Mouse (Mus musculus): Measurements from ENCODE around the gene Ipo8. TPM values are rescaled to one million over a fixed set of nuclear protein-coding genes. Genes with fewer than 3 reads are reported as not detected.

Ipo8 gene
- 7.1 and 7.2 TPM in 2 replicates for polyA plus RNA-seq (2012; rRNA removed)

- TF ChIP-seq POLR2A (IDR thresholded peaks at IDR 0.05; ENCODE audit: low read depth, low read length) (no peak), CTCF (IDR thresholded peaks at IDR 0.05; ENCODE audit: extremely low read depth, insufficient read depth, insufficient read length, insufficient replicate concordance) (no peak)
- DNase-seq (ENCODE audit: low read depth in 1 of 2, low spot score in 2 of 2): peak; percentile 80 to 85
- Histone ChIP-seq H3K4me3 (ENCODE audit: extremely low read depth, insufficient read depth, insufficient read length) (peak within 1 kb of the TSS; percentile 79), H3K27ac (ENCODE audit: insufficient read depth, low read length) (no peak within 1 kb of the TSS), H3K4me1 (ENCODE audit: control insufficient read depth, insufficient read depth, insufficient read length) (peaks cover 5% of the 10 kb centered on the region), H3K27me3 (ENCODE audit: control insufficient read depth, insufficient read depth, low read length) (no peaks in the 10 kb centered on the region), H3K36me3 (ENCODE audit: control insufficient read depth, insufficient read depth, low read length) (no peaks in the 10 kb centered on the region)
- WGBS: under 1% methylated on average over 47 of the region's 47 CpGs
These were observed at the start of gene Ipo8 for GRCm38 (mm10) chr6:148830748-148831727. Gene Ipo8 (minus strand): TSS chr6:148831467.

GRCm38 (mm10) chr6:148873911-148874310 lies 42.6 kb upstream of the Ipo8 start:
- H3K27ac ChIP-seq (ENCODE audit: insufficient read depth, low read length): no peak overlapping the region
- no peak for DNase-seq (ENCODE audit: low read depth in 1 of 2, low spot score in 2 of 2)
- 95% methylated on average over 1 of the region's 1 CpGs for whole genome bisulfite sequencing

GRCm38 (mm10) chr6:148845629-148846028 lies 14.4 kb upstream of the Ipo8 start:
- H3K36me3 ChIP-seq (ENCODE audit: control insufficient read depth, insufficient read depth, low read length): no peaks in the 10 kb centered on the region
- H3K4me3 ChIP-seq (ENCODE audit: extremely low read depth, insufficient read depth, insufficient read length): no peak overlapping the region
- no peaks in the 10 kb centered on the region for H3K4me1 ChIP-seq (ENCODE audit: control insufficient read depth, insufficient read depth, insufficient read length)
- TF ChIP-seq POLR2A (IDR thresholded peaks at IDR 0.05; ENCODE audit: low read depth, low read length) (no peak), CTCF (IDR thresholded peaks at IDR 0.05; ENCODE audit: extremely low read depth, insufficient read depth, insufficient read length, insufficient replicate concordance) (no peak)
- no peak overlapping the region for H3K27ac ChIP-seq (ENCODE audit: insufficient read depth, low read length)
- no peak for DNase-seq (ENCODE audit: low read depth in 1 of 2, low spot score in 2 of 2)
- no peaks in the 10 kb centered on the region for H3K27me3 ChIP-seq (ENCODE audit: control insufficient read depth, insufficient read depth, low read length)

More at GRCm38 (mm10) chr6:148873911-148874310, 42.6 kb upstream of the Ipo8 start:
- TF ChIP-seq CTCF (IDR thresholded peaks at IDR 0.05; ENCODE audit: extremely low read depth, insufficient read depth, insufficient read length, insufficient replicate concordance): no peak
- no peak for TF ChIP-seq POLR2A (IDR thresholded peaks at IDR 0.05; ENCODE audit: low read depth, low read length)
- no peaks in the 10 kb centered on the region for H3K4me1 ChIP-seq (ENCODE audit: control insufficient read depth, insufficient read depth, insufficient read length)
- H3K36me3 ChIP-seq (ENCODE audit: control insufficient read depth, insufficient read depth, low read length): peaks cover 1% of the 10 kb centered on the region; the same call in 1 of the 2 replicates
- no peaks in the 10 kb centered on the region for H3K27me3 ChIP-seq (ENCODE audit: control insufficient read depth, insufficient read depth, low read length)
- no peak overlapping the region for H3K4me3 ChIP-seq (ENCODE audit: extremely low read depth, insufficient read depth, insufficient read length)

GRCm38 (mm10) chr6:148841760-148842159 lies 10.5 kb upstream of the Ipo8 start:
- Histone ChIP-seq H3K27me3 (ENCODE audit: control insufficient read depth, insufficient read depth, low read length) (no peaks in the 10 kb centered on the region), H3K36me3 (ENCODE audit: control insufficient read depth, insufficient read depth, low read length) (no peaks in the 10 kb centered on the region), H3K4me3 (ENCODE audit: extremely low read depth, insufficient read depth, insufficient read length) (no peak overlapping the region), H3K4me1 (ENCODE audit: control insufficient read depth, insufficient read depth, insufficient read length) (no peaks in the 10 kb centered on the region), H3K27ac (ENCODE audit: insufficient read depth, low read length) (no peak overlapping the region)
- DNase-seq (ENCODE audit: low read depth in 1 of 2, low spot score in 2 of 2): no peak
- TF ChIP-seq CTCF (IDR thresholded peaks at IDR 0.05; ENCODE audit: extremely low read depth, insufficient read depth, insufficient read length, insufficient replicate concordance): no peak
- TF ChIP-seq POLR2A (IDR thresholded peaks at IDR 0.05; ENCODE audit: low read depth, low read length): no peak
- WGBS: 82% methylated on average over 1 of the region's 1 CpGs

GRCm38 (mm10) chr6:148838460-148838859 lies 7.2 kb upstream of the Ipo8 start:
- Histone ChIP-seq H3K27ac (ENCODE audit: insufficient read depth, low read length) (no peak overlapping the region), H3K36me3 (ENCODE audit: control insufficient read depth, insufficient read depth, low read length) (no peaks in the 10 kb centered on the region), H3K4me1 (ENCODE audit: control insufficient read depth, insufficient read depth, insufficient read length) (no peaks in the 10 kb centered on the region), H3K4me3 (ENCODE audit: extremely low read depth, insufficient read depth, insufficient read length) (no peak overlapping the region), H3K27me3 (ENCODE audit: control insufficient read depth, insufficient read depth, low read length) (no peaks in the 10 kb centered on the region)
- TF ChIP-seq POLR2A (IDR thresholded peaks at IDR 0.05; ENCODE audit: low read depth, low read length) (no peak), CTCF (IDR thresholded peaks at IDR 0.05; ENCODE audit: extremely low read depth, insufficient read depth, insufficient read length, insufficient replicate concordance) (no peak)
- DNase-seq (ENCODE audit: low read depth in 1 of 2, low spot score in 2 of 2): no peak

- no peaks in the 10 kb centered on the region for H3K36me3 ChIP-seq (ENCODE audit: control insufficient read depth, insufficient read depth, low read length)
These were observed 458 bp upstream of the Ipo8 start for GRCm38 (mm10) chr6:148831728-148832121.

GRCm38 (mm10) chr6:148830355-148830747 lies 916 bp downstream of the Ipo8 start:
- H3K4me3 ChIP-seq (ENCODE audit: extremely low read depth, insufficient read depth, insufficient read length): peak overlapping the region; percentile 79
- no peak overlapping the region for H3K27ac ChIP-seq (ENCODE audit: insufficient read depth, low read length)
- no peaks in the 10 kb centered on the region for H3K36me3 ChIP-seq (ENCODE audit: control insufficient read depth, insufficient read depth, low read length)
- DNase-seq (ENCODE audit: low read depth in 1 of 2, low spot score in 2 of 2): no peak
- 4% methylated on average over 3 of the region's 3 CpGs for WGBS
- H3K4me1 ChIP-seq (ENCODE audit: control insufficient read depth, insufficient read depth, insufficient read length): peaks cover 5% of the 10 kb centered on the region
- no peaks in the 10 kb centered on the region for H3K27me3 ChIP-seq (ENCODE audit: control insufficient read depth, insufficient read depth, low read length)
- TF ChIP-seq POLR2A (IDR thresholded peaks at IDR 0.05; ENCODE audit: low read depth, low read length) (no peak), CTCF (IDR thresholded peaks at IDR 0.05; ENCODE audit: extremely low read depth, insufficient read depth, insufficient read length, insufficient replicate concordance) (no peak)

More at GRCm38 (mm10) chr6:148831728-148832121, 458 bp upstream of the Ipo8 start:
- Histone ChIP-seq H3K4me1 (ENCODE audit: control insufficient read depth, insufficient read depth, insufficient read length) (peaks cover 5% of the 10 kb centered on the region), H3K27me3 (ENCODE audit: control insufficient read depth, insufficient read depth, low read length) (no peaks in the 10 kb centered on the region), H3K27ac (ENCODE audit: insufficient read depth, low read length) (no peak overlapping the region), H3K4me3 (ENCODE audit: extremely low read depth, insufficient read depth, insufficient read length) (peak overlapping the region; percentile 49)
- TF ChIP-seq CTCF (IDR thresholded peaks at IDR 0.05; ENCODE audit: extremely low read depth, insufficient read depth, insufficient read length, insufficient replicate concordance) (no peak), POLR2A (IDR thresholded peaks at IDR 0.05; ENCODE audit: low read depth, low read length) (no peak)
- WGBS: 24% methylated on average over 3 of the region's 3 CpGs
- no peak for DNase-seq (ENCODE audit: low read depth in 1 of 2, low spot score in 2 of 2)

Measured in spleen, adult 2 months (tissue).